In the genomic region with DNA sequence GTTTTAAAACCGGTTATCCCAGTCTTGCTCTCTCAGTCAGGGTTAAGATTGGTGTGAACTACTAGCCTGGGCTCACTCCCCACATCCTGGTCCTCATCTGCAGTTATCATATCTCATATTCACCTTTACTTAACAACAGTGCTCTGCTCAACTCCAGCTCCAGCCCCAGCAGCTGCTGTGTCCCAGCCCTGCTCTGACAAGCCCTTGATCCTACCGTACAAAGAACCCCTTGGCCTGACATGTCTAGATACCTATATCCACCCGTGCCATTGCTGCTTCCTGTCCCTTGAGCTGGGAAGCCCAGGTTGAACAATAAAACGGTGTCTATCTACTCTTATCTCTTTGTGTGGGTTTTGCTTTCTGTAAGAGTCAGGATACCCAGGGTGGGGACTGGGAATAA, we compare ENCODE assay signal across 22 mouse cellular contexts. TPM values are rescaled to one million over a fixed set of nuclear protein-coding genes. Genes with fewer than 3 reads are reported as not detected.
"Had no signal": no experiment of that assay in that cellular context is flagged by ENCODE, and none has a peak within 500 bp of the region (broad histone marks: within the 10 kb centered on the region; RNA-seq: fewer than 3 reads in every experiment).

No protein-coding gene starts in this region.

- H3K9me3 ChIP-seq: midbrain, embryonic 13.5 days; midbrain, embryonic 15.5 days; neural tube, embryonic 12.5 days had no signal

- DNase-seq: lung, adult 18-20 months; lung, embryonic 14.5 days; lung, postnatal 10 days; lung, postnatal 4 days; right cerebral cortex, postnatal 14 days; thymus, adult 18-20 months; thymus, postnatal 14 days; thymus, postnatal 36 days had no signal

- ATAC-seq: midbrain, embryonic 13.5 days; midbrain, embryonic 15.5 days had no signal

- H3K36me3 ChIP-seq: midbrain, embryonic 13.5 days; midbrain, embryonic 15.5 days; neural tube, embryonic 12.5 days had no signal

- H3K27ac ChIP-seq: midbrain, embryonic 13.5 days; midbrain, embryonic 15.5 days; neural tube, embryonic 12.5 days had no signal

- H3K27me3 ChIP-seq: midbrain, embryonic 13.5 days; midbrain, embryonic 15.5 days; neural tube, embryonic 12.5 days had no signal

- H3K4me2 ChIP-seq: lung, embryonic 14.5 days; midbrain, embryonic 11.5 days; midbrain, embryonic 13.5 days; midbrain, embryonic 15.5 days; neural tube, embryonic 12.5 days had no signal

- H3K4me1 ChIP-seq: midbrain, embryonic 13.5 days; midbrain, embryonic 15.5 days; neural tube, embryonic 12.5 days had no signal

- H3K4me3 ChIP-seq: midbrain, embryonic 13.5 days; midbrain, embryonic 15.5 days; neural tube, embryonic 12.5 days had no signal

- H3K9ac ChIP-seq: lung, embryonic 14.5 days; midbrain, embryonic 13.5 days; midbrain, embryonic 15.5 days; neural tube, embryonic 12.5 days had no signal

RNA-seq across cellular contexts. Expression of a gene that starts 2.0 kb away (rescaled TPM):
- total RNA-seq: megakaryocyte, adult 5-6 weeks; midbrain, postnatal 0 days; monocyte, adult 5-6 weeks; neutrophil, adult 5-6 weeks had no signal
- polyA plus RNA-seq: liver, embryonic 16.5 days; lung, embryonic 14.5 days; lung, embryonic 16.5 days; midbrain, embryonic 13.5 days; midbrain, embryonic 15.5 days; midbrain, postnatal 0 days; neural tube, embryonic 12.5 days; neural tube, embryonic 14.5 days; stomach, embryonic 14.5 days; thymus, postnatal 0 days had no signal

RNA-seq across cellular contexts. Expression of a gene that starts 7.4 kb away (rescaled TPM):
- total RNA-seq: midbrain, postnatal 0 days had no signal
- polyA plus RNA-seq: midbrain, embryonic 11.5 days; midbrain, embryonic 13.5 days; neural tube, embryonic 14.5 days had no signal

RNA-seq across cellular contexts. Expression of a gene that starts 11.1 kb away (rescaled TPM):
- total RNA-seq: megakaryocyte, adult 5-6 weeks; midbrain, postnatal 0 days; monocyte, adult 5-6 weeks; neutrophil, adult 5-6 weeks had no signal
- polyA plus RNA-seq: liver, embryonic 16.5 days; lung, embryonic 14.5 days; lung, embryonic 16.5 days; midbrain, embryonic 11.5 days; midbrain, embryonic 13.5 days; midbrain, embryonic 15.5 days; midbrain, postnatal 0 days; neural tube, embryonic 12.5 days; neural tube, embryonic 14.5 days; stomach, embryonic 14.5 days; thymus, postnatal 0 days had no signal

RNA-seq across cellular contexts. Expression of a gene that starts 14.4 kb away (rescaled TPM):
- total RNA-seq: monocyte, adult 5-6 weeks; neutrophil, adult 5-6 weeks had no signal
- polyA plus RNA-seq: lung, embryonic 14.5 days; lung, embryonic 16.5 days; midbrain, embryonic 11.5 days; midbrain, embryonic 15.5 days; spleen, adult 2 months; thymus, postnatal 0 days had no signal
